Mouse (Mus musculus): ENCODE measurements around the gene Hist2h4. TPM values are rescaled to one million over a fixed set of nuclear protein-coding genes. Genes with fewer than 3 reads are reported as not detected.
A peak's percentile ranks its signal among the peaks of the same experiment; 100 is the strongest.
"Not testable (repeated sequence)": the region's sequence is repeated elsewhere in the genome, so short reads cannot be mapped to it uniquely, and the experiment has no call there.

Hist2h4 gene
- polyA plus RNA-seq, 1 experiment from 2014 or later: 5.4 TPM

GRCm38 (mm10) chr3:96293787-96294186 lies 30.7 kb upstream of the Hist2h4 start, which contains the start of gene Fcgr1:
TSS of gene Fcgr1 (minus strand) at chr3:96293969.
- 90% methylated on average over 4 of the region's 4 CpGs for WGBS
- ATAC-seq (ENCODE audit: insufficient number of reproducible peaks, low FRiP score, low TSS enrichment, low read depth): no peak
- H3K9ac ChIP-seq (ENCODE audit: low read length): no peak within 1 kb of the TSS

GRCm38 (mm10) chr3:96293368-96293767 lies 30.3 kb upstream of the Hist2h4 start:
- ATAC-seq (ENCODE audit: insufficient number of reproducible peaks, low FRiP score, low TSS enrichment, low read depth) (no peak), DNase-seq (ENCODE audit: low spot score) (no peak)
- no peaks in the 10 kb centered on the region for H3K9me3 ChIP-seq (ENCODE audit: control insufficient read depth, low read length)
- H3K27ac ChIP-seq (replicated peaks; ENCODE audit: low read depth, low read length): no peak overlapping the region
- no peak overlapping the region for H3K4me2 ChIP-seq (ENCODE audit: low read depth, severe bottlenecking)
- no peaks in the 10 kb centered on the region for H3K4me1 ChIP-seq (ENCODE audit: control insufficient read depth, insufficient read depth, low read length)
- no peak overlapping the region for H3K4me3 ChIP-seq (ENCODE audit: low read depth, low read length)
- no peaks in the 10 kb centered on the region for H3K36me3 ChIP-seq (ENCODE audit: control insufficient read depth, insufficient read depth, low read length)
- WGBS: 62% methylated on average over 5 of the region's 5 CpGs
- H3K27me3 ChIP-seq (ENCODE audit: control insufficient read depth, insufficient read depth, low read length): no peaks in the 10 kb centered on the region
- no peak overlapping the region for H3K9ac ChIP-seq (ENCODE audit: low read length)

More at GRCm38 (mm10) chr3:96293787-96294186, 30.7 kb upstream of the Hist2h4 start, which contains the start of gene Fcgr1:
- no peak for DNase-seq (ENCODE audit: low spot score)
- H3K4me2 ChIP-seq (ENCODE audit: low read depth, severe bottlenecking): no peak within 1 kb of the TSS
- no peaks in the 10 kb centered on the region for H3K9me3 ChIP-seq (ENCODE audit: control insufficient read depth, low read length)
- no peaks in the 10 kb centered on the region for H3K36me3 ChIP-seq (ENCODE audit: control insufficient read depth, insufficient read depth, low read length)
- no peaks in the 10 kb centered on the region for H3K27me3 ChIP-seq (ENCODE audit: control insufficient read depth, insufficient read depth, low read length)
- H3K27ac ChIP-seq (replicated peaks; ENCODE audit: low read depth, low read length): no peak within 1 kb of the TSS
- no peaks in the 10 kb centered on the region for H3K4me1 ChIP-seq (ENCODE audit: control insufficient read depth, insufficient read depth, low read length)
- no peak within 1 kb of the TSS for H3K4me3 ChIP-seq (ENCODE audit: low read depth, low read length)

- H3K4me2 ChIP-seq (ENCODE audit: low read depth, severe bottlenecking): no peak overlapping the region
- H3K9me3 ChIP-seq (ENCODE audit: control insufficient read depth, low read length): no peaks in the 10 kb centered on the region
- 41% methylated on average over 6 of the region's 6 CpGs for WGBS
- H3K9ac ChIP-seq (ENCODE audit: low read length): no peak overlapping the region
- H3K27me3 ChIP-seq (ENCODE audit: control insufficient read depth, insufficient read depth, low read length): no peaks in the 10 kb centered on the region
- H3K36me3 ChIP-seq (ENCODE audit: control insufficient read depth, insufficient read depth, low read length): no peaks in the 10 kb centered on the region
- no peak overlapping the region for H3K4me3 ChIP-seq (ENCODE audit: low read depth, low read length)
- DNase-seq (ENCODE audit: low spot score) (peak; percentile 20), ATAC-seq (ENCODE audit: insufficient number of reproducible peaks, low FRiP score, low TSS enrichment, low read depth) (no peak)
- H3K4me1 ChIP-seq (ENCODE audit: control insufficient read depth, insufficient read depth, low read length): no peaks in the 10 kb centered on the region
- no peak overlapping the region for H3K27ac ChIP-seq (replicated peaks; ENCODE audit: low read depth, low read length)
These were observed 29.5 kb upstream of the Hist2h4 start for GRCm38 (mm10) chr3:96292641-96293040.

GRCm38 (mm10) chr3:96290727-96291126 lies 27.6 kb upstream of the Hist2h4 start:
- ATAC-seq (ENCODE audit: insufficient number of reproducible peaks, low FRiP score, low TSS enrichment, low read depth); H3K4me2 ChIP-seq (ENCODE audit: low read depth, severe bottlenecking): not testable (repeated sequence)

GRCm38 (mm10) chr3:96289201-96289600 lies 26.1 kb upstream of the Hist2h4 start:
- H3K27me3 ChIP-seq (ENCODE audit: control insufficient read depth, insufficient read depth, low read length): no peaks in the 10 kb centered on the region
- ATAC-seq (ENCODE audit: insufficient number of reproducible peaks, low FRiP score, low TSS enrichment, low read depth) (no peak), DNase-seq (ENCODE audit: low spot score) (peak; percentile 16)
- no peaks in the 10 kb centered on the region for H3K4me1 ChIP-seq (ENCODE audit: control insufficient read depth, insufficient read depth, low read length)
- WGBS: 79% methylated on average over 3 of the region's 3 CpGs
- no peaks in the 10 kb centered on the region for H3K36me3 ChIP-seq (ENCODE audit: control insufficient read depth, insufficient read depth, low read length)
- H3K9me3 ChIP-seq (ENCODE audit: control insufficient read depth, low read length): no peaks in the 10 kb centered on the region
- H3K4me3 ChIP-seq (ENCODE audit: low read depth, low read length): no peak overlapping the region
- no peak overlapping the region for H3K9ac ChIP-seq (ENCODE audit: low read length)
- H3K4me2 ChIP-seq (ENCODE audit: low read depth, severe bottlenecking): no peak overlapping the region
- no peak overlapping the region for H3K27ac ChIP-seq (replicated peaks; ENCODE audit: low read depth, low read length)

More at GRCm38 (mm10) chr3:96290727-96291126, 27.6 kb upstream of the Hist2h4 start:
- not testable (repeated sequence) for H3K4me3 ChIP-seq (ENCODE audit: low read depth, low read length); H3K9ac ChIP-seq (ENCODE audit: low read length); H3K9me3 ChIP-seq (ENCODE audit: control insufficient read depth, low read length); DNase-seq (ENCODE audit: low spot score); H3K4me1 ChIP-seq (ENCODE audit: control insufficient read depth, insufficient read depth, low read length); H3K36me3 ChIP-seq (ENCODE audit: control insufficient read depth, insufficient read depth, low read length); H3K27ac ChIP-seq (replicated peaks; ENCODE audit: low read depth, low read length); H3K27me3 ChIP-seq (ENCODE audit: control insufficient read depth, insufficient read depth, low read length)
- WGBS: 94% methylated on average over 3 of the region's 3 CpGs

- not testable (repeated sequence) for H3K4me3 ChIP-seq (ENCODE audit: low read depth, low read length); H3K9me3 ChIP-seq (ENCODE audit: control insufficient read depth, low read length); H3K27me3 ChIP-seq (ENCODE audit: control insufficient read depth, insufficient read depth, low read length); H3K4me1 ChIP-seq (ENCODE audit: control insufficient read depth, insufficient read depth, low read length); H3K4me2 ChIP-seq (ENCODE audit: low read depth, severe bottlenecking); H3K27ac ChIP-seq (replicated peaks; ENCODE audit: low read depth, low read length); H3K9ac ChIP-seq (ENCODE audit: low read length); H3K36me3 ChIP-seq (ENCODE audit: control insufficient read depth, insufficient read depth, low read length); ATAC-seq (ENCODE audit: insufficient number of reproducible peaks, low FRiP score, low TSS enrichment, low read depth)
- DNase-seq (ENCODE audit: low spot score): peak; percentile 4
- WGBS: 87% methylated on average over 11 of the region's 11 CpGs
These were observed 24.2 kb upstream of the Hist2h4 start for GRCm38 (mm10) chr3:96287334-96287733.

GRCm38 (mm10) chr3:96284457-96284856 lies 21.3 kb upstream of the Hist2h4 start:
- DNase-seq (ENCODE audit: low spot score): peak; percentile 59
- WGBS: 22% methylated on average over 4 of the region's 4 CpGs
- no peak overlapping the region for H3K27ac ChIP-seq (replicated peaks; ENCODE audit: low read depth, low read length)
- no peak overlapping the region for H3K9ac ChIP-seq (ENCODE audit: low read length)
- no peaks in the 10 kb centered on the region for H3K4me1 ChIP-seq (ENCODE audit: control insufficient read depth, insufficient read depth, low read length)
- no peak overlapping the region for H3K4me2 ChIP-seq (ENCODE audit: low read depth, severe bottlenecking)
- H3K4me3 ChIP-seq (ENCODE audit: low read depth, low read length): no peak overlapping the region
- no peaks in the 10 kb centered on the region for H3K36me3 ChIP-seq (ENCODE audit: control insufficient read depth, insufficient read depth, low read length)
- no peaks in the 10 kb centered on the region for H3K27me3 ChIP-seq (ENCODE audit: control insufficient read depth, insufficient read depth, low read length)
- H3K9me3 ChIP-seq (ENCODE audit: control insufficient read depth, low read length): no peaks in the 10 kb centered on the region
- no peak for ATAC-seq (ENCODE audit: insufficient number of reproducible peaks, low FRiP score, low TSS enrichment, low read depth)

- Histone ChIP-seq H3K4me1 (ENCODE audit: control insufficient read depth, insufficient read depth, low read length) (no peaks in the 10 kb centered on the region), H3K4me3 (ENCODE audit: low read depth, low read length) (no peak overlapping the region), H3K4me2 (ENCODE audit: low read depth, severe bottlenecking) (no peak overlapping the region), H3K27me3 (ENCODE audit: control insufficient read depth, insufficient read depth, low read length) (no peaks in the 10 kb centered on the region), H3K9me3 (ENCODE audit: control insufficient read depth, low read length) (no peaks in the 10 kb centered on the region), H3K27ac (replicated peaks; ENCODE audit: low read depth, low read length) (no peak overlapping the region), H3K36me3 (ENCODE audit: control insufficient read depth, insufficient read depth, low read length) (no peaks in the 10 kb centered on the region), H3K9ac (ENCODE audit: low read length) (no peak overlapping the region)
- DNase-seq (ENCODE audit: low spot score) (no peak), ATAC-seq (ENCODE audit: insufficient number of reproducible peaks, low FRiP score, low TSS enrichment, low read depth) (no peak)
- WGBS: 49% methylated on average over 6 of the region's 6 CpGs
These were observed 17.5 kb upstream of the Hist2h4 start for GRCm38 (mm10) chr3:96280660-96281059.

All from limb, embryonic 11.5 days (tissue).